Mouse (Mus musculus): Measurements from ENCODE around the gene Cnmd. TPM values are rescaled to one million over a fixed set of nuclear protein-coding genes. Genes with fewer than 3 reads are reported as not detected.

Gene Cnmd
- polyA plus RNA-seq, 1 experiment: 0.09 TPM

DNA sequence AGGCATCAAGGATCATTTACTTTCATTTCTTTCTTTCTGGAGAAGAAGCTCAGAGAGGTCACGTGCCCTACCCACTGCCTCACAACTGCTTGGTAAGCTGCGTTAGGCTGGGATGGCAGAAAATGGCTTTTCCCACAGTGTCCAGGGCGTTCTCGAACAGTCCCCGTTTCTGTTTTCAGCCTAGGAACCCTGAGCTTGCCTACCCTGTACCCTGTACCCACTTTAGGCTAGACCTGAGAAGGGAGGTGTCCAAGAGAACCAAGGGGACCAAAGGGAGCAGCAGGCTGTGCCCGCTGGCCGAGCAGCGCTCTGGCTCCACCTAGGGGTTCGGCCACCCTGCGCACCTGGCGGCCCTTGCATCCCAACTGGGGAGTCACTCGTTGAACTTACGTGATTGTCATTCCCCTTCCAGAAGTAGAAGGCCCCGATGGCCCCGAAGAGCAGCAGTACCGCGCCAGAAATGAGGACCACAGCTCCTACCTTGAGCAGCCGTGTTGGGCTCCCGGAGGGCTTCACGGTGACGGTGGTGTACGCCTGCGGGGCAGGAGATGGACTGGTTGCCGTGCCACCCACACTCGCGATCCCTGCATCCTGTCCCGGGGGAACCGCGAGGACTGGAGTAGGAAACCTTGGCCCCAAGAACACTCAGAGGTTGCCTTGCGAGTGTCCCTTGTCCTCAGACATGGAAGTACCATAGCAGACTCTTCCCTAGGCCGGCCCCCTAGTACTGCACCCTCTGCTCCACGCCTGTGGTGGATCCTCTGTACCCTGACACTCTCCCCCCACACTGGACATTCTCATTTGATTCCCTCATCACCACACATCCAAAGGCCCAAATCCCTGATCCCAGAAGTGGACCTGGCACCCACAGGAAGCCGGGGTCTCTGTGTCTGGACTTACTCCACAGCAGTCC, 709 bp downstream of the Cnmd start:
- DNase-seq: peak; percentile 72

GRCm38 (mm10) chr14:79660467-79660866, 1.5 kb downstream of the Cnmd start:
- TF ChIP-seq POLR2A (IDR thresholded peaks at IDR 0.05; ENCODE audit: low read depth, low read length): no peak
- H3K27ac ChIP-seq (ENCODE audit: insufficient read depth, low read depth, low read length): no peak overlapping the region
- DNase-seq: no peak
- WGBS: 33% methylated on average over 5 of the region's 5 CpGs
- H3K27me3 ChIP-seq (replicated peaks; ENCODE audit: control insufficient read depth, insufficient read depth, low read length): no peaks in the 10 kb centered on the region
- H3K4me1 ChIP-seq (ENCODE audit: control insufficient read depth, insufficient read depth, low read length): no peaks in the 10 kb centered on the region
- H3K36me3 ChIP-seq (ENCODE audit: control insufficient read depth, insufficient read depth, low read length): no peaks in the 10 kb centered on the region
- H3K4me3 ChIP-seq (ENCODE audit: insufficient read depth, low read depth, low read length): no peak overlapping the region

More for the DNA sequence above, 709 bp downstream of the Cnmd start:
- Histone ChIP-seq H3K4me1 (ENCODE audit: control insufficient read depth, insufficient read depth, low read length) (no peaks in the 10 kb centered on the region), H3K4me3 (ENCODE audit: insufficient read depth, low read depth, low read length) (peak overlapping the region; percentile 9), H3K27ac (ENCODE audit: insufficient read depth, low read depth, low read length) (no peak overlapping the region), H3K36me3 (ENCODE audit: control insufficient read depth, insufficient read depth, low read length) (no peaks in the 10 kb centered on the region), H3K27me3 (replicated peaks; ENCODE audit: control insufficient read depth, insufficient read depth, low read length) (no peaks in the 10 kb centered on the region)
- TF ChIP-seq POLR2A (IDR thresholded peaks at IDR 0.05; ENCODE audit: low read depth, low read length): no peak
- TF ChIP-seq CTCF (conservative IDR thresholded peaks at IDR 0.05; ENCODE audit: insufficient read depth, insufficient read length, low read depth, low read length): peak; percentile 95
- WGBS: 23% methylated on average over 33 of the region's 33 CpGs

- H3K27ac ChIP-seq (ENCODE audit: insufficient read depth, low read depth, low read length): no peak overlapping the region
- H3K27me3 ChIP-seq (replicated peaks; ENCODE audit: control insufficient read depth, insufficient read depth, low read length): no peaks in the 10 kb centered on the region
- no peak for DNase-seq
- H3K4me1 ChIP-seq (ENCODE audit: control insufficient read depth, insufficient read depth, low read length): no peaks in the 10 kb centered on the region
- no peaks in the 10 kb centered on the region for H3K36me3 ChIP-seq (ENCODE audit: control insufficient read depth, insufficient read depth, low read length)
- TF ChIP-seq POLR2A (IDR thresholded peaks at IDR 0.05; ENCODE audit: low read depth, low read length): no peak
- no peak for TF ChIP-seq CTCF (conservative IDR thresholded peaks at IDR 0.05; ENCODE audit: insufficient read depth, insufficient read length, low read depth, low read length)
- H3K4me3 ChIP-seq (ENCODE audit: insufficient read depth, low read depth, low read length): no peak overlapping the region
- WGBS: 90% methylated on average over 6 of the region's 6 CpGs
Measured at GRCm38 (mm10) chr14:79658748-79659508, 3.0 kb downstream of the Cnmd start.

GRCm38 (mm10) chr14:79658286-79658685, 3.7 kb downstream of the Cnmd start:
- no peak overlapping the region for H3K27ac ChIP-seq (ENCODE audit: insufficient read depth, low read depth, low read length)
- TF ChIP-seq CTCF (conservative IDR thresholded peaks at IDR 0.05; ENCODE audit: insufficient read depth, insufficient read length, low read depth, low read length): no peak
- TF ChIP-seq POLR2A (IDR thresholded peaks at IDR 0.05; ENCODE audit: low read depth, low read length): no peak

DNA sequence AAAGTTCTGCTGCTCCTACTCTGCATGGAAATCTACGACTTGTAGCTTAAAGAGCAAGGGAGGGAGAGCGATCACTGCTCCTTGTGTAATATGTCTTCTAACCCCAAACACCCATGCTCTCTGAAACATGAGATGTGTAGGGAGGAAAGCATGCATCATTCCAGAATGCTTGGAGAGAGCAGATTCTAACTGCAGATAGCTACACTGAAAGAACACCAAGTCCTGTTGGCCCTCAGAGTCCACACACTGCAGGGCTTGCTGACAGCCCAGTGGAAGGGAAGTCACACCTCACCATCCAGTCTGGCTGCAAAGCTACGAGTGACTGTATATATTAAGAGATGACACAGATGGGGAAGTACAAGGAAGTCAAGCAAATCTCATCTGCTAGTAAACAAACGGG, 9.3 kb downstream of the Cnmd start:
- no peak for DNase-seq
- 53% methylated on average over 4 of the region's 4 CpGs for WGBS
- TF ChIP-seq CTCF (conservative IDR thresholded peaks at IDR 0.05; ENCODE audit: insufficient read depth, insufficient read length, low read depth, low read length) (no peak), POLR2A (IDR thresholded peaks at IDR 0.05; ENCODE audit: low read depth, low read length) (no peak)

More at GRCm38 (mm10) chr14:79658286-79658685, 3.7 kb downstream of the Cnmd start:
- no peak for DNase-seq
- Histone ChIP-seq H3K4me3 (ENCODE audit: insufficient read depth, low read depth, low read length) (no peak overlapping the region), H3K27me3 (replicated peaks; ENCODE audit: control insufficient read depth, insufficient read depth, low read length) (no peaks in the 10 kb centered on the region), H3K4me1 (ENCODE audit: control insufficient read depth, insufficient read depth, low read length) (no peaks in the 10 kb centered on the region), H3K36me3 (ENCODE audit: control insufficient read depth, insufficient read depth, low read length) (no peaks in the 10 kb centered on the region)
- 73% methylated on average over 5 of the region's 5 CpGs for WGBS

GRCm38 (mm10) chr14:79649680-79650079, 12.3 kb downstream of the Cnmd start:
- Histone ChIP-seq H3K27ac (ENCODE audit: insufficient read depth, low read depth, low read length) (no peak overlapping the region), H3K36me3 (ENCODE audit: control insufficient read depth, insufficient read depth, low read length) (no peaks in the 10 kb centered on the region), H3K4me3 (ENCODE audit: insufficient read depth, low read depth, low read length) (no peak overlapping the region), H3K27me3 (replicated peaks; ENCODE audit: control insufficient read depth, insufficient read depth, low read length) (no peaks in the 10 kb centered on the region), H3K4me1 (ENCODE audit: control insufficient read depth, insufficient read depth, low read length) (no peaks in the 10 kb centered on the region)
- WGBS: 33% methylated on average over 3 of the region's 3 CpGs
- TF ChIP-seq CTCF (conservative IDR thresholded peaks at IDR 0.05; ENCODE audit: insufficient read depth, insufficient read length, low read depth, low read length) (no peak), POLR2A (IDR thresholded peaks at IDR 0.05; ENCODE audit: low read depth, low read length) (no peak)
- no peak for DNase-seq

More for the DNA sequence above, 9.3 kb downstream of the Cnmd start:
- no peaks in the 10 kb centered on the region for H3K27me3 ChIP-seq (replicated peaks; ENCODE audit: control insufficient read depth, insufficient read depth, low read length)
- H3K36me3 ChIP-seq (ENCODE audit: control insufficient read depth, insufficient read depth, low read length): no peaks in the 10 kb centered on the region
- H3K27ac ChIP-seq (ENCODE audit: insufficient read depth, low read depth, low read length): no peak overlapping the region
- H3K4me1 ChIP-seq (ENCODE audit: control insufficient read depth, insufficient read depth, low read length): no peaks in the 10 kb centered on the region
- no peak overlapping the region for H3K4me3 ChIP-seq (ENCODE audit: insufficient read depth, low read depth, low read length)

GRCm38 (mm10) chr14:79645378-79645777, 16.6 kb downstream of the Cnmd start:
- Histone ChIP-seq H3K27ac (ENCODE audit: insufficient read depth, low read depth, low read length) (no peak overlapping the region), H3K36me3 (ENCODE audit: control insufficient read depth, insufficient read depth, low read length) (no peaks in the 10 kb centered on the region), H3K4me1 (ENCODE audit: control insufficient read depth, insufficient read depth, low read length) (no peaks in the 10 kb centered on the region), H3K4me3 (ENCODE audit: insufficient read depth, low read depth, low read length) (no peak overlapping the region), H3K27me3 (replicated peaks; ENCODE audit: control insufficient read depth, insufficient read depth, low read length) (no peaks in the 10 kb centered on the region)
- TF ChIP-seq CTCF (conservative IDR thresholded peaks at IDR 0.05; ENCODE audit: insufficient read depth, insufficient read length, low read depth, low read length) (no peak), POLR2A (IDR thresholded peaks at IDR 0.05; ENCODE audit: low read depth, low read length) (no peak)
- 33% methylated on average over 11 of the region's 11 CpGs for WGBS
- no peak for DNase-seq

All from kidney, adult 2 months (tissue).